Mouse (Mus musculus) small intestine, adult 10 weeks (tissue): ENCODE measurements around the gene Sdccag8. TPM values are rescaled to one million over a fixed set of nuclear protein-coding genes. Genes with fewer than 3 reads are reported as not detected.

Experiments
- polyA plus RNA-seq: library from polyadenylated mRNA; stranded (reverse); fragments of 350-450 nt; fragmentation: Illumina TruSeq; extraction: RNeasy Lipid Tissue Mini Kit (QIAGEN cat#74804); gene quantifications from one replicate; pipeline ENCODE4 v1.2.3, GENCODE M21; 2014; ENCODE audit warnings: low replicate concordance

The Sdccag8 gene
- 5.8 TPM for polyA plus RNA-seq

DNA sequence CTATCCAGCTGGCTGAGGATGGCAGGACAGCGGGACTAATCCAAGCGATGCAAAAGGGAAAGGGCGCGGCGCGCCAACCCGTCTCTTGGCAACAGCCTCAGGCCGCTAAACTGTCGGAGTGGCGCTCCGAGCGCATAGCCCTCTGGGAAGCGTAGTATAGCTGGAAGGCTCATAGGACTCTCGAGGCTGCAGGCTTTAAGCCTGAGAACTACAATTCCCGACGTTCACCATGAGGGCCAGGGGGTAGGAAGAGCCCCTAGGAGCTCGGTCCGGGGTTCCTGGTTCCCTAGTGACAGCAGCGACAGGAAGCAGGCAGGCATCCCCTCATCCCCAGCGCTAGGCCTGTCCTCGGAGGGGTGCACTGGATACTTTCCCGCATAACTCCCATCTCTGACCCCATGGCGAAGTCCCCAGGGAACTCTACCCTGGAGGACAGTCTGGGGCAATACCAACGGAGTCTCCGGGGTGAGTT lies at the start of gene Sdccag8:
TSS of gene Sdccag8 (plus strand) at position 70 of the 472 bp plus-strand sequence.

DNA sequence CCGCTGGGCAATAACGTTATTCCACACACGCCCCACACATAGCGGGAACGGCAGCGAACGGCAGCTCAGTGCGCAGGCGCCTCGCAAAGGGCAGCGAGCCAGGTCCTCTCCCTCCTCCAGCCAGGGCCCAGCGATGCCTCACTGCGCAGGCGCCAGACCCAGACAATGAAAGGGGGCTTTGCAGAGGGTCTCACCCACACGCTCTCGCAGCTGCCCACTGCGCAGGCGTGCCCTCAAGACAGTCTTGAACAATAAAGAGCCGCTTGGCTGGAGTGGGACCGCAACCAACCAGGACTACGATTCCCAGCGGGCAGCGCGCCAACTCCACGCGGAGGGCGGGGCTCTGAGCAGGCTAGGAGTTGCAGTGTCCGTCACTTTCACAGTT lies 432 bp upstream of the Sdccag8 start, which contains the start of gene Cep170:
TSS of gene Cep170 (minus strand) at position 32 of the 385 bp plus-strand sequence.

Other genes starting within 250 kb of the Sdccag8 start
- gene Cep170, start 593 bp upstream of the Sdccag8 start, polyA plus RNA-seq: 10.3 TPM